Mouse (Mus musculus): ENCODE data around the gene Med10. TPM values are rescaled to one million over a fixed set of nuclear protein-coding genes. Genes with fewer than 3 reads are reported as not detected.

Gene Med10
- polyA plus RNA-seq (2015; fragmentation: Nextera tagmentation; extraction: Ambion mirVana): 143 and 151 TPM in 2 replicates

DNA sequence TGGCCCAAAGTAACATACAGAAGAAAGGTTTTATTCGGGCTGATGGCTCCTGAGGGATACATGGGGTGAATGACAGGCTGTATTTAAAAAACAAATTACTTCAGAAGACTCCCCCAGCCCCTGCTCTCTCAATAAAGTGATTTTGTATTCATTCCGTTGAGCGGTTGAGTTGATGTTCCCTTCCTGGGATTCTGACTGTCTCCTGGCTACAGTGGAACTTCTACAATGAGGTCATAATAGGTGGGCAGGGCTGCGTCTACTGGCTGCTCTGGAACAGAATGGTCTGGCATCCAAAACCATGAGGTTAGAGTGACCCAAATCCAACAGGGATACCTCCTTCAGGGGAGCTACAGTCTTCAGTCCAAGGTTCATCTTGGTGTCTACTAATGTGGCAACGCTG, at the start of gene Med10:
Gene Med10, plus strand, starts transcription at position 301 of the 400 bp plus-strand sequence.
- WGBS: 79% methylated on average over 5 of the region's 5 CpGs
- no peak within 1 kb of the TSS for H3K27ac ChIP-seq

DNA sequence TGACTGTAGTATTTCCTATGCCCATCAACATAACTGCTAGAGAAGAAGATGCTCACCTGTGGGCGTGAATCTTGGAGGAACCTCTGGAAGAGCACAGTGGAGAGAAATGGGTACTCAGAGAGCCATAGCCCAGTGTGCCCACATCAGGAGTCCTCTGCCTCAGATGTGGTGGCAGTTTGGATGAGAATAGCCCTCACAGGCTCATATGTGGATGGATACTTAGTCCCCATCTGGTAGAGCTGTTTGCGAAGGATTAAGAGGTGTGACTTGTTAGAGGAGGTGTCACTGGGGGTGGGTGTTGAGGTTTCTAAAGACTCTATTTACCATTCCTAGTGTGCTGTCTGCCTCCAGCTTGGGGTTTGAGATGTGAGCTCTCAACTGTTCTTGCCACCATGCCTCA, 49.3 kb upstream of the Med10 start:
- Histone ChIP-seq H3K27me3 (ENCODE audit: insufficient read depth, low read length) (no peaks in the 10 kb centered on the region), H3K9me3 (replicated peaks; ENCODE audit: low read length) (no peaks in the 10 kb centered on the region), H3K9ac (ENCODE audit: low read depth, low read length) (no peak overlapping the region), H3K4me3 (replicated peaks; ENCODE audit: low read depth, low read length) (no peak overlapping the region), H3K27ac (no peak overlapping the region), H3K4me2 (ENCODE audit: low read length) (no peak overlapping the region), H3K36me3 (ENCODE audit: insufficient read depth, low read length) (no peaks in the 10 kb centered on the region), H3K4me1 (replicated peaks; ENCODE audit: insufficient read depth, low read length) (no peaks in the 10 kb centered on the region)
- TF ChIP-seq CTCF (IDR thresholded peaks at IDR 0.05; ENCODE audit: low read depth): no peak
- DNase-seq (ENCODE audit: low spot score) (no peak), ATAC-seq (replicated peaks; ENCODE audit: low FRiP score, low read depth) (no peak)
- 63% methylated on average over 2 of the region's 2 CpGs for WGBS

More for the DNA sequence above, at the start of gene Med10:
- no peaks in the 10 kb centered on the region for H3K36me3 ChIP-seq (ENCODE audit: insufficient read depth, low read length)
- no peaks in the 10 kb centered on the region for H3K27me3 ChIP-seq (ENCODE audit: insufficient read depth, low read length)
- H3K4me1 ChIP-seq (replicated peaks; ENCODE audit: insufficient read depth, low read length): no peaks in the 10 kb centered on the region
- ATAC-seq (replicated peaks; ENCODE audit: low FRiP score, low read depth) (no peak), DNase-seq (ENCODE audit: low spot score) (no peak)
- H3K9me3 ChIP-seq (replicated peaks; ENCODE audit: low read length): no peaks in the 10 kb centered on the region
- H3K9ac ChIP-seq (ENCODE audit: low read depth, low read length): no peak within 1 kb of the TSS
- no peak for TF ChIP-seq CTCF (IDR thresholded peaks at IDR 0.05; ENCODE audit: low read depth)
- no peak within 1 kb of the TSS for H3K4me2 ChIP-seq (ENCODE audit: low read length)
- no peak within 1 kb of the TSS for H3K4me3 ChIP-seq (replicated peaks; ENCODE audit: low read depth, low read length)

DNA sequence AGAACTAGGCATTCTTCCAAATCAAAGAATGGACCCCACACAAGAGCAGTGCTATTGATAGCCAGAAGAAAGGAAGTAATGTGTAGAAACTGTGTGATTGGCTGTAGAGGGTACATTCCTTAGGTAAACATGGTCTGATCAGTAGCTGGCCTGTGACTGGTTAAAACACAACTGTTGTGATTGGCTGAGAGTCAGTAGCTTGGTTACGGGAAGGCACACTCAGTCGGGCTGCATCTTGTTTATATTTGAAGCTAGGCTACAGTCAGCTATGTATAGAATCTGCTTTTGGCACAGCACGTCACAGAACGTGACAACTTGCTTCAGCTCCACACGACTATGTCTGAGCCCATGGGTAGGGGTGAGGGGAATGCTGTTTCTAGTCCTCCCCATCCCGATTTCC, 43.2 kb upstream of the Med10 start:
- Histone ChIP-seq H3K9me3 (replicated peaks; ENCODE audit: low read length) (no peaks in the 10 kb centered on the region), H3K4me2 (ENCODE audit: low read length) (no peak overlapping the region), H3K4me3 (replicated peaks; ENCODE audit: low read depth, low read length) (no peak overlapping the region), H3K27ac (no peak overlapping the region), H3K9ac (ENCODE audit: low read depth, low read length) (no peak overlapping the region), H3K4me1 (replicated peaks; ENCODE audit: insufficient read depth, low read length) (no peaks in the 10 kb centered on the region), H3K27me3 (ENCODE audit: insufficient read depth, low read length) (no peaks in the 10 kb centered on the region), H3K36me3 (ENCODE audit: insufficient read depth, low read length) (no peaks in the 10 kb centered on the region)
- ATAC-seq (replicated peaks; ENCODE audit: low FRiP score, low read depth) (no peak), DNase-seq (ENCODE audit: low spot score) (no peak)
- WGBS: 61% methylated on average over 6 of the region's 6 CpGs
- no peak for TF ChIP-seq CTCF (IDR thresholded peaks at IDR 0.05; ENCODE audit: low read depth)

DNA sequence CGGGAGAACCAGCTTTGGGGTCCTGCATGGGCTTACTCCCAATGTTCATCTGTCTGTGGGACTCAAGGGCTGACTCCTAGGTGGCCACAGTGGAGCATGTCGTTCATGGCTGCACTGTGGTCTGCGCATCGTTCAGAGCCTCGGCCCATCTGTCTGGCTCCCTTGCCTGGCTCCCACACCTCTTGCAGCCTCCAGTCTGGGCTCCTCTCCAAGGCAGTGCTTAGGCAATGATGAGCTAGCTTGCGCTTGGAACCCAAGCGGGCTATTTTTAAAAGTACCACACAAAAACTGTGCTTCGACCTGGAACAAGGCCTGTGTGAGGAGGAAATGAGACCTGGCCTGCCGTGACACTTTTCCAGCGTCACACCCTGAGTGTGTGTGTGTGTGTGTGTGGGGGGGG, 40.8 kb upstream of the Med10 start:
- no peak overlapping the region for H3K4me3 ChIP-seq (replicated peaks; ENCODE audit: low read depth, low read length)
- no peaks in the 10 kb centered on the region for H3K4me1 ChIP-seq (replicated peaks; ENCODE audit: insufficient read depth, low read length)
- ATAC-seq (replicated peaks; ENCODE audit: low FRiP score, low read depth) (no peak), DNase-seq (ENCODE audit: low spot score) (no peak)
- H3K27ac ChIP-seq: no peak overlapping the region
- H3K4me2 ChIP-seq (ENCODE audit: low read length): no peak overlapping the region
- TF ChIP-seq CTCF (IDR thresholded peaks at IDR 0.05; ENCODE audit: low read depth): no peak
- 68% methylated on average over 10 of the region's 10 CpGs for WGBS
- no peaks in the 10 kb centered on the region for H3K27me3 ChIP-seq (ENCODE audit: insufficient read depth, low read length)
- no peaks in the 10 kb centered on the region for H3K36me3 ChIP-seq (ENCODE audit: insufficient read depth, low read length)
- no peaks in the 10 kb centered on the region for H3K9me3 ChIP-seq (replicated peaks; ENCODE audit: low read length)
- H3K9ac ChIP-seq (ENCODE audit: low read depth, low read length): no peak overlapping the region

DNA sequence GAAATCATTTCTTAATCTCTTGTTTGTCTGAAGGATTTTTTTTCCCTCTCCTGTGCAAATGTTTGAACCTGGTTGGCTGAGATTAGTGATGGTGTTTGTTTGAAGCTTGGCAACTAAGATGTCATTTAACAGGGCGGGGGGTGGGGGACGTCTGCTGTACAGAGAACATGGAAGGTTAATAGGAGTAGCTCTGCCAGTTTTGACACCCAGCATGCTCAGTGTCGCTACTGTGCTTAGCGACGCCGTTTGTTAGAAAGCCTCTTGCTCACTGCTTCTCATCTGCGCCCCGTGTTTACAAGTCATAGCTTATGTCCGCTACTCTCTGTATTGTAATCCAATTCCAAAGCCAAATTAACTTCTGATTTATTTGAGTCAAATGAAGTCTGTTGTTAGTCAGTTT, 37.5 kb upstream of the Med10 start:
- WGBS: 68% methylated on average over 9 of the region's 9 CpGs

DNA sequence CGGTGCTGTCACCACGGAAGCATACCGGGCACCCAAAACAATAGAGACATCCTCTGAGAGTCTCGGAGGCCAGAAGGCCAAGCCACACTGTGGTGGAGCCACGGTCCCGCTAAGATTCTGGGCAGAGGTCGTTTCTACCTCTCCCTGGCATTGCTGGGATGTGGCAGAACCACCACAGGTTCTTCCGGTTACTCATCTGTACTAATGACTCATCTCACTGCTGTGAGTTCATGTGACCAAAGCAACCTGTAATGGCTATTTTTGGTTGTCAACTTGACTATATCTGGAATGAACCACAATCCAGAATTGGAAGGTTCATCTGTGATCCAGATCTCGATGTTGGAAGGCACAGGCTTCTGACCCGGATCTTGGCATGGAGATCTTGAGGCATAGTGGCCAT, 34.0 kb upstream of the Med10 start:
- DNase-seq (ENCODE audit: low spot score) (no peak), ATAC-seq (replicated peaks; ENCODE audit: low FRiP score, low read depth) (no peak)
- Histone ChIP-seq H3K4me2 (ENCODE audit: low read length) (no peak overlapping the region), H3K27ac (no peak overlapping the region), H3K27me3 (ENCODE audit: insufficient read depth, low read length) (no peaks in the 10 kb centered on the region), H3K9ac (ENCODE audit: low read depth, low read length) (no peak overlapping the region), H3K9me3 (replicated peaks; ENCODE audit: low read length) (no peaks in the 10 kb centered on the region), H3K4me1 (replicated peaks; ENCODE audit: insufficient read depth, low read length) (no peaks in the 10 kb centered on the region), H3K4me3 (replicated peaks; ENCODE audit: low read depth, low read length) (no peak overlapping the region), H3K36me3 (ENCODE audit: insufficient read depth, low read length) (no peaks in the 10 kb centered on the region)
- 91% methylated on average over 10 of the region's 10 CpGs for WGBS
- TF ChIP-seq CTCF (IDR thresholded peaks at IDR 0.05; ENCODE audit: low read depth): no peak

More for the DNA sequence above, 37.5 kb upstream of the Med10 start:
- no peaks in the 10 kb centered on the region for H3K9me3 ChIP-seq (replicated peaks; ENCODE audit: low read length)
- no peak for TF ChIP-seq CTCF (IDR thresholded peaks at IDR 0.05; ENCODE audit: low read depth)
- no peak overlapping the region for H3K4me2 ChIP-seq (ENCODE audit: low read length)
- no peak overlapping the region for H3K9ac ChIP-seq (ENCODE audit: low read depth, low read length)
- H3K27me3 ChIP-seq (ENCODE audit: insufficient read depth, low read length): no peaks in the 10 kb centered on the region
- no peaks in the 10 kb centered on the region for H3K4me1 ChIP-seq (replicated peaks; ENCODE audit: insufficient read depth, low read length)
- DNase-seq (ENCODE audit: low spot score): no peak
- no peak overlapping the region for H3K4me3 ChIP-seq (replicated peaks; ENCODE audit: low read depth, low read length)
- no peak overlapping the region for H3K27ac ChIP-seq
- H3K36me3 ChIP-seq (ENCODE audit: insufficient read depth, low read length): no peaks in the 10 kb centered on the region
- no peak for ATAC-seq (replicated peaks; ENCODE audit: low FRiP score, low read depth)
